Mouse (Mus musculus) intestine, embryonic 14.5 days (tissue): ENCODE data around the gene Arl6ip6. TPM values are rescaled to one million over a fixed set of nuclear protein-coding genes. Genes with fewer than 3 reads are reported as not detected.

ENCODE experiments used
- ATAC-seq: fragments of 200-750 bp; cut with Nextera tagmentation; replicated peaks from 2 replicates; pipeline ENCODE4 v1.8.0; 2017; ENCODE audit warnings: low read depth, moderate number of reproducible peaks, moderate TSS enrichment, moderate library complexity; ENCODE audit not compliant: low FRiP score, low TSS enrichment
- DNase-seq: peaks from one replicate; pipeline ENCODE4 v3.0.0-alpha.2; 2018; ENCODE audit warnings: low spot score
- H3K27ac ChIP-seq: fragments of 300-500 bp; sonication (generic); 2 replicates; pipeline ENCODE4 v1.5.1; 2014; ENCODE audit warnings: low read depth, mild to moderate bottlenecking, control low read depth
- H3K27me3 ChIP-seq: fragments of 300-500 bp; sonication (generic); replicated peaks from 2 replicates; pipeline ENCODE4 v1.6.1; 2014; ENCODE audit warnings: low read length, control low read depth; ENCODE audit not compliant: control insufficient read depth, insufficient read depth
- H3K36me3 ChIP-seq: fragments of 300-500 bp; sonication (generic); 2 replicates; pipeline ENCODE4 v1.6.1; 2014; ENCODE audit warnings: low read length, control low read depth; ENCODE audit not compliant: control insufficient read depth, insufficient read depth
- H3K4me1 ChIP-seq: fragments of 300-500 bp; sonication (generic); replicated peaks from 2 replicates; pipeline ENCODE4 v1.6.1; 2014; ENCODE audit warnings: low read length, control low read depth, mixed read lengths; ENCODE audit not compliant: control insufficient read depth, insufficient read depth
- H3K4me2 ChIP-seq: fragments of 300-500 bp; sonication (generic); 2 replicates; pipeline ENCODE4 v1.6.1; 2014; ENCODE audit warnings: low read length
- H3K4me3 ChIP-seq: fragments of 300-500 bp; sonication (generic); 2 replicates; pipeline ENCODE4 v1.5.1; 2014; ENCODE audit warnings: low read depth, low read length, control low read depth, mixed read lengths
- H3K9ac ChIP-seq: fragments of 300-500 bp; sonication (generic); 2 replicates; pipeline ENCODE4 v1.6.1; 2014; ENCODE audit warnings: mild to moderate bottlenecking, low read length
- H3K9me3 ChIP-seq: fragments of 300-500 bp; sonication (generic); 2 replicates; pipeline ENCODE4 v1.6.1; 2016; ENCODE audit warnings: low read length, control low read depth; ENCODE audit not compliant: control insufficient read depth
- WGBS: fragments of 180-500 bp; shearing (Covaris S2); extraction: QIAGEN DNeasy Blood & Tissue Kit; methylation state at CpG from one replicate; pipeline ENCODE4 v1.1.7; 2014; 5-methylcytosine and 5-hydroxymethylcytosine counted together
- polyA plus RNA-seq: library from polyadenylated mRNA; unstranded; fragments of >200 nt; fragmentation: Nextera tagmentation; extraction: Ambion mirVana; gene quantifications from 2 replicates; pipeline ENCODE4 v1.2.1, GENCODE M21; 2014

Arl6ip6 gene
- polyA plus RNA-seq, 1 experiment from 2014 or later = 40.3 TPM

DNA sequence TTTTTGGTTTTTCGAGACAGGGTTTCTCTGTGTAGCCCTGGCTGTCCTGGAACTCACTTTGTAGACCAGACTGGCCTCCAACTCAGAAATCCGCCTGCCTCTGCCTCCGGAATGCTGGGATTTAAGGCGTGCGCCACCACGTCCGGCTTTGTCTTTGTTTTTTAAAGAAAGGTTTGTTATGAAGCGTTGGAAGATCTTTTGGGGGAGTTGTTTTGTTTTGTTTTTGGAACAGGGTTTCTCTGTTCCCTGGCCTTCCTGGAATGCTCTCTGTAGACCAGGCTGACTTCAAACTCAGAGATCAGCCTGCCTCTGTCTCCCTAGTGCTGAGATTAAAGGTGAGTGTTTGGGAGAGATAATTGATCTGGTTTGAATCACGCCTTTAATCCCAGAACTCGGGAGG lies 4.9 kb downstream of the Arl6ip6 start:
- DNase-seq = no peak
- Histone ChIP-seq H3K27ac (no peak overlapping the region), H3K9ac (no peak overlapping the region), H3K27me3 (no peaks in the 10 kb centered on the region), H3K4me3 (no peak overlapping the region), H3K36me3 (peaks cover 46% of the 10 kb centered on the region), H3K4me1 (peaks cover 3% of the 10 kb centered on the region; the same call in 1 of the 2 replicates), H3K4me2 (no peak overlapping the region), H3K9me3 (no peaks in the 10 kb centered on the region)
- WGBS = 91% methylated on average over 10 of the region's 10 CpGs
- no peak for ATAC-seq

DNA sequence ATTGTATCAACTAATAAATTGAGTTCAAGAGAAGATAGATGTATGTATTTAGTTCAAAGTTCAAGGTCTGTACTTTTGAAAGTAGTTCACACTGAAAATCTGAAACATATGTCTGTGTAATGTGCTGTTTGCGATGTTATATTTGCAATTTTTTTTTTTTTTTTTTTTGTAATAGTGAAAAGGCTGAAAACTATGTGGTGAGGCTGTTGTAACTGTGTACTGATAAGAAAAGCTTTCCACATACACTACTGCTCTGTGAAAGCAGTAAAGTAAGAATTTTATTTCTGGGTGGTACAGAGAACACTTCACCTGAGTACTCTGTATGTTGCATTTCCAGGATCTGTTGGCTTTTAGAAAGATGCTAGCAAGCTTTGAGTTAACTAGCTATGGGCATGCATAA lies 7.7 kb downstream of the Arl6ip6 start:
- H3K4me1 ChIP-seq = no peaks in the 10 kb centered on the region
- peaks cover 61% of the 10 kb centered on the region for H3K36me3 ChIP-seq
- no peak overlapping the region for H3K4me3 ChIP-seq
- DNase-seq (no peak), ATAC-seq (no peak)
- 93% methylated on average over 1 of the region's 1 CpGs for WGBS
- H3K27me3 ChIP-seq = no peaks in the 10 kb centered on the region
- no peak overlapping the region for H3K4me2 ChIP-seq
- H3K27ac ChIP-seq = no peak overlapping the region
- H3K9ac ChIP-seq = no peak overlapping the region
- H3K9me3 ChIP-seq = no peaks in the 10 kb centered on the region

DNA sequence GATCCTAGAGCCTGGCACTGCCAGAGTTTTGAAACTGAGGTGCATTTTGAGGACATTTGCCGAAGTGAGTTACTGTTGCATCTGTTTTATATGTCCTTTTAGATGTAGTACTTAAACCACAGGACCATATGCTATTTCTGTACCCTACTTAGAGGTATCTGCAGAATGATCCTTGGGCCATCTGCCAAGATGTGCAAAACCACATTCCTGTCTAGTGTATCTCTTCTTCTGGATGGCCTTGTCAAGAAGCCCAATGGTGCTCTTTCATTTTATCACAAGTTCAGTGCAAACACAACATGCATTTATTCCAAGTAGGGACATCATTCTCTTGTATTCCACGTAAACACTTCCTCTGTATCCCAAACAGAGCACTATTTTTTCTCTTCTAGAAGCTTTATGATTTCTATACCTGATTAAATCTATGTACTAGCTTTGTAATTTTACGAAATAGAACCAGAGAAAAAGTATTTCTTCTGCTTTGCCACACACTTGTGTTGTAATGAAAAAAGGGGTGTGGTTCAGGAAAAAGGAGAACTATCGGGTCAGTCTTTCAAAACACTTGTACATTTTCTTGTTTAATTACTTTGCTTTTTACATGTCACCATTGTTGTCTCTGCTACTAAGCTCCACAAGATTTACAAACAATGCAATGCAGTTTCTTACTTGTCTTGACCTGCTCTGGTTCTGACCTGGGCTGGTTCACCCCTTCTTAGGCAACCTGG lies 8.8 kb downstream of the Arl6ip6 start:
- Histone ChIP-seq H3K4me1 (no peaks in the 10 kb centered on the region), H3K27me3 (no peaks in the 10 kb centered on the region), H3K36me3 (peaks cover 56% of the 10 kb centered on the region), H3K9me3 (no peaks in the 10 kb centered on the region), H3K9ac (no peak overlapping the region), H3K4me2 (no peak overlapping the region), H3K4me3 (no peak overlapping the region), H3K27ac (no peak overlapping the region)
- 87% methylated on average over 4 of the region's 4 CpGs for WGBS
- ATAC-seq = no peak
- no peak for DNase-seq

DNA sequence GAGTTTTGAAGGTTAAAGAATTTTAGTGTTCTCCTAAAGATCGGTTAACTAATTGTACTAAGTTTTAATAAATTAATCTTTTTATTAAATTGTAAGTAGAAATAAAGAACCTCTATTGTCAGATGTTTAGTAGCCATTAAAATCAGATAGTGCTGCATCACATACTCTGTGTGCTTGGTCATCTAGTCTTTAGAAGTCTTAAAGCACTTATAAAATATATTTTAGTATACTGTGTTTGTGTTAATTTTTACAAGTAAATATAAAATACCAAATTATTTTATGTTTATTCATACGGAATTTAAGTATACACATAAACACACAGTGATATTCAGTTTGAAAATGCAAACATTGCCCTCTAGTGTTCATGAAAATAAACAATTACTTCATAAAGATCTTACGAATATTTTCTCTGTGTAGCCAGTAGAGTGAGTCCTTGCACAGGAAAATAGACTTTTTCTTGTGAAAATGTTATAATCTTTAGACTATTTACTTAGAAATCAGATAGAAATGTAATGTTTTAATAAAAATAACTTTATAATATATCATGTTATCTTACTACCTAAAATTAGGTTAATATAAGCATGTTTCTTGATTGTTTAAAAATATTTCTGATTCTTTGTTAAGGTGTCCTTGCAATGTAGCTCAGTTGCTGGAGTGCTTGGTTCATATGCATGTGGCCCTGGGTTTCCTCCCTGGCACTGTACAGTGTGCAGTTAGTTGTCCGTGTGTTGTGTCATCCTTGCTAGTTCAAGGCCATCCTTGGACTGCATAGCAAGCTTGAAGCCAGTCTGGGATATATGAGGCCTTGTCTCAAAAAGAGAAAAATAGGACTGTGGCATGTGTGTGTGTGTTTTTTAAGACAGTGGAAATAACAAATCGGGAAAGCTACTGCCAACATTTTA lies 13.1 kb downstream of the Arl6ip6 start:
- H3K4me3 ChIP-seq = no peak overlapping the region
- H3K9me3 ChIP-seq = no peaks in the 10 kb centered on the region
- H3K4me1 ChIP-seq = no peaks in the 10 kb centered on the region
- WGBS = 70% methylated on average over 5 of the region's 5 CpGs
- H3K36me3 ChIP-seq = peaks cover 51% of the 10 kb centered on the region
- no peaks in the 10 kb centered on the region for H3K27me3 ChIP-seq
- no peak for ATAC-seq
- no peak for DNase-seq
- H3K4me2 ChIP-seq = no peak overlapping the region
- H3K9ac ChIP-seq = no peak overlapping the region
- no peak overlapping the region for H3K27ac ChIP-seq

DNA sequence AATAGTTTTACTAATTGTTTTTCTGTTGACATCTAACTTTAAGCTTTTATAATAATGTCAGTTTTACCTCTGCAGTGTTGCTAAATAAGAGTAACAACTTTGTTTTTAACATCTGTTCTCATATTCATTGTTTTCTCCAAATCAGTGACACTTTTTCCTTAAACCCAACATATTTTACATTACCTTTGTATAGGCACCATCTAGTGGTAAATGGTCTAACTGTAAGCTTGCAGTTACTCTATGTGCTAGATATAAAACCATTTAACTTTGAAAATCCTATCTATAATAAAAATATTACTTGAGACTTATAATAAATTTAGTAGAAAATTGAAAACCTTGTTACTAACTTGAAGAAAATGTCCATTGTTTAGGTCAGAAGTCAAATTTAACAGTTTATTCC lies 15.2 kb downstream of the Arl6ip6 start:
- Histone ChIP-seq H3K4me1 (no peaks in the 10 kb centered on the region), H3K36me3 (peaks cover 53% of the 10 kb centered on the region), H3K9me3 (no peaks in the 10 kb centered on the region), H3K27ac (no peak overlapping the region), H3K4me2 (no peak overlapping the region), H3K27me3 (no peaks in the 10 kb centered on the region), H3K4me3 (no peak overlapping the region), H3K9ac (no peak overlapping the region)
- ATAC-seq (no peak), DNase-seq (no peak)

DNA sequence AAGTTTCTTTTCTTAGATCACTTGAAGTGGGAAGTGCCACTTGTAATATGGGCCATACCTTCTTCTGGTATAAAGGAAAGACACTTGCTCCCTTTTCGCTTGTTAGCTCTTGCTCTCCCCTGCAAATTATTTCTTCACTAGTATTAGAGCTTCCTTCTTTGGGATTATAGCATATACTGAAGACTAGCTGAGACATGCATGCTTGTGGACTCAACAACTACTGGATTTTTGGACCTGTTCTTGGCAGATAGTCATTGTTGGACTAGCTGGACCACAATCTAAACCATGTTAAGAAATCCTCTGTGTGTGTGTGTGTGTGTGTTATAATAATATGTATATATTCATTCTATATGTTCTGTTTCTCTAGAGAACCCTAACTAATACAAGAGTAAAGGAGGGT lies 22.0 kb downstream of the Arl6ip6 start:
- no peaks in the 10 kb centered on the region for H3K4me1 ChIP-seq
- H3K4me2 ChIP-seq = no peak overlapping the region
- H3K36me3 ChIP-seq = peaks cover 59% of the 10 kb centered on the region
- 91% methylated on average over 1 of the region's 1 CpGs for WGBS
- H3K9me3 ChIP-seq = no peaks in the 10 kb centered on the region
- no peak overlapping the region for H3K27ac ChIP-seq
- no peak for DNase-seq
- no peak overlapping the region for H3K4me3 ChIP-seq
- no peak for ATAC-seq
- H3K9ac ChIP-seq = no peak overlapping the region
- no peaks in the 10 kb centered on the region for H3K27me3 ChIP-seq

DNA sequence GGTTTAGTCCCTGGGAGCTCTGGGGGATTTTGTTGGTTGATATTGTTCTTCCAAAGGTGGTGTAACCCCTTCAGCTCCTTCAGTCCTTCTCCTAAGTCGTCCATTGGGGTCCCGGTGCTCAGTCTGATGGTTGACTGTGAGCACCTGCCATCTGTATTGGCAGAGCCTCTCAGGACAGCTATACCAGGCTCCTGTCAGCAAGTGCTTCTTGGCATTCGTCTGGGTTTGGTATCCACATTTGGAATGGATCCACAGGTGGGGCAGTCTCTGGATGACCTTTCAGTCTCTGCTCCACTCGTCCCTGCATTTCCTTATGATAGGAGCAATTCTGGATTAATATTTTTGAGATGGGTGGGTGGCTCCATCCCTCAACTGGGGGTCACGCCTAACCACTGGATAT lies 30.7 kb downstream of the Arl6ip6 start:
- no peaks in the 10 kb centered on the region for H3K4me1 ChIP-seq
- no peaks in the 10 kb centered on the region for H3K27me3 ChIP-seq
- ATAC-seq = no peak; the same call in 1 of the 2 replicates
- H3K9me3 ChIP-seq = peaks cover 10% of the 10 kb centered on the region; the same call in 1 of the 2 replicates
- H3K4me3 ChIP-seq = no peak overlapping the region
- H3K27ac ChIP-seq = no peak overlapping the region
- peaks cover 18% of the 10 kb centered on the region for H3K36me3 ChIP-seq
- WGBS = 88% methylated on average over 5 of the region's 5 CpGs
- no peak for DNase-seq
- H3K9ac ChIP-seq = no peak overlapping the region
- H3K4me2 ChIP-seq = no peak overlapping the region

DNA sequence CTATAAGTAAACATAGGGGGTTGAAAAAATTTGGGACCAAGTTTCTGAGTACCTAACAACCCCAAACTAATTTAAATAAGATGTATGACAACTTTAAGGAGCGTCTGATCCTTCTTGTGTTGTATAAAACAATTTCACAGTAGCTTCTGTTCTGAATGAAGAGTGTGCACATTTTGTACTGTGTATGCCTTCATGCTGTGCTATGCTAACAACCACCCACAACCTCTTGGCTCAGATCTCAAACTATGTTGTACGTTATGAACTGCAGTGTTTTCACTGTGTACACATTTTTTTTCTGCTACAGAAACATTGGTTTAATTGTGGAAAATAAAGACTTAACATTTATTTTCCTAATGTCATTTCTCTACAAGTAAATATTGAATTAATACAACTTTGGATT lies 65.5 kb downstream of the Arl6ip6 start:
- Histone ChIP-seq H3K36me3 (no peaks in the 10 kb centered on the region), H3K9ac (no peak overlapping the region), H3K27me3 (no peaks in the 10 kb centered on the region), H3K4me3 (no peak overlapping the region), H3K27ac (no peak overlapping the region), H3K4me1 (no peaks in the 10 kb centered on the region), H3K4me2 (no peak overlapping the region), H3K9me3 (no peaks in the 10 kb centered on the region)
- ATAC-seq (no peak), DNase-seq (no peak)
- 74% methylated on average over 2 of the region's 2 CpGs for WGBS
